Mouse (Mus musculus) hindbrain, postnatal 0 days (tissue): ENCODE measurements around the gene Spag17. TPM values are rescaled to one million over a fixed set of nuclear protein-coding genes. Genes with fewer than 3 reads are reported as not detected.
"Not testable (repeated sequence)": the region's sequence is repeated elsewhere in the genome, so short reads cannot be mapped to it uniquely, and the experiment has no call there.

ENCODE experiments used
- ATAC-seq: fragments of 200-750 bp; cut with Nextera tagmentation; 2 replicates; pipeline ENCODE4 v1.8.0; 2017; ENCODE audit warnings: mild to moderate bottlenecking, moderate TSS enrichment, moderate library complexity
- DNase-seq: peaks from one replicate; pipeline ENCODE4 v3.0.0-alpha.2; 2015; ENCODE audit warnings: low spot score
- H3K27ac ChIP-seq: fragments of 300-500 bp; sonication (generic); 2 replicates; pipeline ENCODE4 v1.5.1; 2014; ENCODE audit warnings: mild to moderate bottlenecking
- H3K27me3 ChIP-seq: fragments of 300-500 bp; sonication (generic); 2 replicates; pipeline ENCODE4 v1.6.1; 2014; ENCODE audit warnings: low read length, mixed read lengths; ENCODE audit not compliant: insufficient read depth
- H3K36me3 ChIP-seq: fragments of 300-500 bp; sonication (generic); 2 replicates; pipeline ENCODE4 v1.6.1; 2014; ENCODE audit warnings: low read length, mixed read lengths; ENCODE audit not compliant: insufficient read depth
- H3K4me1 ChIP-seq: fragments of 300-500 bp; sonication (generic); 2 replicates; pipeline ENCODE4 v1.6.1; 2014; ENCODE audit warnings: antibody characterized with exemption, low read length, mixed read lengths; ENCODE audit not compliant: insufficient read depth
- H3K4me2 ChIP-seq: fragments of 300-500 bp; sonication (generic); 2 replicates; pipeline ENCODE4 v1.6.1; 2014; ENCODE audit warnings: low read depth, mild to moderate bottlenecking, low read length, moderate library complexity, mixed read lengths
- H3K4me3 ChIP-seq: fragments of 300-500 bp; sonication (generic); 2 replicates; pipeline ENCODE4 v1.5.1; 2014; ENCODE audit warnings: low read length
- H3K9ac ChIP-seq: fragments of 300-500 bp; sonication (generic); replicated peaks from 2 replicates; pipeline ENCODE4 v1.6.1; 2014; ENCODE audit warnings: mild to moderate bottlenecking, low read length, moderate library complexity, mixed read lengths
- H3K9me3 ChIP-seq: fragments of 300-500 bp; sonication (generic); 2 replicates; pipeline ENCODE4 v1.6.1; 2016; ENCODE audit warnings: low read length, mixed read lengths
- CTCF ChIP-seq: IDR thresholded peaks from 2 replicates; pipeline ENCODE4 v1.5.1; 2016; ENCODE audit warnings: antibody characterized with exemption, control low read depth, low read depth
- WGBS: fragments of 180-500 bp; shearing (Covaris S2); extraction: QIAGEN DNeasy Blood & Tissue Kit; methylation state at CpG from one replicate; pipeline ENCODE4 v1.1.7; 2014; 5-methylcytosine and 5-hydroxymethylcytosine counted together
- polyA plus RNA-seq: library from polyadenylated mRNA; unstranded; fragments of >200 nt; fragmentation: Nextera tagmentation; extraction: Ambion mirVana; gene quantifications from 2 replicates; pipeline ENCODE4 v1.2.1, GENCODE M21; 2015
- total RNA-seq: library from RNA; depleted of rRNA; stranded (reverse); fragments of >200 nt; gene quantifications from 2 replicates; pipeline ENCODE4 v1.2.3, GENCODE M21; 2014

The Spag17 gene
- total and polyA plus RNA-seq, 2 experiments from 2014 or later: 0.26 to 0.95 TPM

GRCm38 (mm10) chr3:99864706-99865105 is 20.5 kb upstream of the Spag17 start:
- Histone ChIP-seq H3K4me3 (no peak overlapping the region), H3K9me3 (no peaks in the 10 kb centered on the region), H3K27ac (no peak overlapping the region), H3K9ac (no peak overlapping the region), H3K27me3 (no peaks in the 10 kb centered on the region), H3K36me3 (no peaks in the 10 kb centered on the region), H3K4me2 (no peak overlapping the region), H3K4me1 (no peaks in the 10 kb centered on the region)
- DNase-seq (no peak), ATAC-seq (no peak)
- 71% methylated on average over 1 of the region's 1 CpGs for WGBS
- TF ChIP-seq CTCF: peak; percentile 17; the same call in 1 of the 2 replicates

GRCm38 (mm10) chr3:99875137-99875536 is 10.1 kb upstream of the Spag17 start:
- DNase-seq (no peak), ATAC-seq (no peak)
- Histone ChIP-seq H3K36me3 (no peaks in the 10 kb centered on the region), H3K4me1 (no peaks in the 10 kb centered on the region), H3K4me2 (no peak overlapping the region), H3K9ac (no peak overlapping the region), H3K9me3 (no peaks in the 10 kb centered on the region), H3K4me3 (no peak overlapping the region), H3K27ac (no peak overlapping the region), H3K27me3 (no peaks in the 10 kb centered on the region)
- TF ChIP-seq CTCF: no peak

GRCm38 (mm10) chr3:99881498-99881897 is 3.7 kb upstream of the Spag17 start:
- no peak for DNase-seq
- Histone ChIP-seq H3K4me2 (no peak overlapping the region), H3K36me3 (no peaks in the 10 kb centered on the region), H3K9me3 (no peaks in the 10 kb centered on the region), H3K4me1 (no peaks in the 10 kb centered on the region), H3K27ac (no peak overlapping the region), H3K4me3 (no peak overlapping the region), H3K27me3 (no peaks in the 10 kb centered on the region), H3K9ac (no peak overlapping the region)
- WGBS: 93% methylated on average over 3 of the region's 3 CpGs
- no peak for ATAC-seq
- TF ChIP-seq CTCF: no peak

GRCm38 (mm10) chr3:99883988-99884564 is 1.1 kb upstream of the Spag17 start:
- no peak for TF ChIP-seq CTCF
- no peak overlapping the region for H3K4me3 ChIP-seq
- no peak overlapping the region for H3K4me2 ChIP-seq
- WGBS: 93% methylated on average over 6 of the region's 6 CpGs
- H3K9me3 ChIP-seq: no peaks in the 10 kb centered on the region
- H3K27ac ChIP-seq: no peak overlapping the region
- H3K27me3 ChIP-seq: no peaks in the 10 kb centered on the region
- H3K36me3 ChIP-seq: no peaks in the 10 kb centered on the region
- no peak for ATAC-seq
- DNase-seq: no peak
- H3K9ac ChIP-seq: no peak overlapping the region
- no peaks in the 10 kb centered on the region for H3K4me1 ChIP-seq

GRCm38 (mm10) chr3:99894741-99895140 is 9.5 kb downstream of the Spag17 start:
- H3K4me2 ChIP-seq, ATAC-seq, H3K4me1 ChIP-seq, H3K36me3 ChIP-seq, H3K27me3 ChIP-seq, H3K4me3 ChIP-seq, H3K27ac ChIP-seq, H3K9ac ChIP-seq, H3K9me3 ChIP-seq: not testable (repeated sequence)
- 77% methylated on average over 4 of the region's 4 CpGs for WGBS
- peak; percentile 22 for DNase-seq

GRCm38 (mm10) chr3:99913809-99914439 is 28.7 kb downstream of the Spag17 start:
- no peaks in the 10 kb centered on the region for H3K27me3 ChIP-seq
- no peak for ATAC-seq
- peak; percentile 48 for DNase-seq

GRCm38 (mm10) chr3:99922944-99923343 is 37.7 kb downstream of the Spag17 start:
- Histone ChIP-seq H3K36me3 (no peaks in the 10 kb centered on the region), H3K27ac (no peak overlapping the region), H3K27me3 (no peaks in the 10 kb centered on the region), H3K4me3 (no peak overlapping the region), H3K4me2 (no peak overlapping the region), H3K4me1 (no peaks in the 10 kb centered on the region), H3K9ac (no peak overlapping the region), H3K9me3 (no peaks in the 10 kb centered on the region)
- DNase-seq (peak; percentile 14), ATAC-seq (no peak)
- TF ChIP-seq CTCF: peak; percentile 63
- 84% methylated on average over 3 of the region's 3 CpGs for WGBS

More at GRCm38 (mm10) chr3:99913809-99914439, 28.7 kb downstream of the Spag17 start:
- TF ChIP-seq CTCF: no peak
- 62% methylated on average over 8 of the region's 8 CpGs for WGBS
- H3K27ac ChIP-seq: no peak overlapping the region
- no peak overlapping the region for H3K4me3 ChIP-seq
- no peaks in the 10 kb centered on the region for H3K36me3 ChIP-seq
- H3K9ac ChIP-seq: no peak overlapping the region
- H3K9me3 ChIP-seq: no peaks in the 10 kb centered on the region
- no peak overlapping the region for H3K4me2 ChIP-seq
- H3K4me1 ChIP-seq: no peaks in the 10 kb centered on the region
